Mouse (Mus musculus) A20 (cell line): ENCODE data around the gene 4430402I18Rik.

Experiments used
- DNase-seq: peaks from one replicate; pipeline ENCODE4 v3.0.0-alpha.2; 2011; ENCODE audit warnings: low read depth, low spot score

The 4430402I18Rik gene

GRCm38 (mm10) chr19:28968178-28968577, 578 bp upstream of the 4430402I18Rik start:
- DNase-seq, result no peak

DNA sequence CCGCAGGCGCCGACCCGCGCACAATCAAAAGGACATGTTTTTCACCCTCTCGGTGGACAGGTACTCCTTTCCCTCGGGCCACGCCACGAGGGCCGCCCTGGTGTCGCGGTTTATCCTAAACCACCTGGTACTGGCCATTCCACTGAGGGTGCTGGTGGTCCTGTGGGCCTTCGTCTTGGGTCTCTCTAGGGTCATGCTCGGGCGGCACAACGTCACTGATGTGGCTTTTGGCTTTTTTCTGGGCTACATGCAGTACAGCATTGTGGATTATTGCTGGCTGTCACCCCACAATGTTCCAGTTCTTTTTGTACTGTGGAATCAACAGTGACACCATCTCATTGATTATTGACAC, 3.1 kb downstream of the 4430402I18Rik start:
- DNase-seq, result no peak

DNA sequence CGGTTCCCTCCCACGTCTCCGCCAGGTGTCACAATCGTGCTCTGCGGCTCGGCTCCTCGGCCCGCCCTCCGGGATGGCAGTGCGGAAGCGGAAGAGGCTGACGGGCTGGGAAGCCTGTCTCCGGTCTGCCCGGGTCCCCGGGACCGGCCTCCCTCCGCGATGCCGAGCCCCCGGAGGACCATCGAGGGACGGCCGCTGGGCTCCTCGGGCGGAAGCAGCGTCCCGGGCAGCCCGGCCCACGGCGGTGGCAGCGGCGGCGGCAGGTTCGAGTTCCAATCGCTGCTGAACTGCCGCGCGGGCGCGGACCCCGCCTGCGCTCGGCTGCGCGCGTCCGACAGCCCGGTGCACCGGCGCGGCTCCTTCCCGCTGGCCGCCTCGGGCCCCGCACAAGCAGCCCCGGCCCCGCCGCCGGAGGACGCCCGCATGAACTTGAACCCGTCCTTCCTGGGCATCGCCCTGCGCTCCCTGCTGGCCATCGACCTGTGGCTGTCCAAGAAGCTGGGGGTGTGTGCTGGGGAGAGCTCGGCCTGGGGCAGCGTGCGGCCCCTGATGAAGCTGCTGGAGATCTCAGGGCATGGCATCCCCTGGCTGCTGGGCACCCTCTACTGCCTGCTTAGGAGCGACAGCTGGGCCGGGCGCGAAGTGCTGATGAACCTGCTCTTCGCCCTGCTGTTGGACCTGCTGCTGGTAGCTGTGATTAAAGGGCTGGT, 3.6 kb downstream of the 4430402I18Rik start, which contains the start of gene Plpp6:
Gene Plpp6, plus strand, starts transcription at position 112 of the 710 bp plus-strand sequence.
- peak; percentile 83 for DNase-seq

DNA sequence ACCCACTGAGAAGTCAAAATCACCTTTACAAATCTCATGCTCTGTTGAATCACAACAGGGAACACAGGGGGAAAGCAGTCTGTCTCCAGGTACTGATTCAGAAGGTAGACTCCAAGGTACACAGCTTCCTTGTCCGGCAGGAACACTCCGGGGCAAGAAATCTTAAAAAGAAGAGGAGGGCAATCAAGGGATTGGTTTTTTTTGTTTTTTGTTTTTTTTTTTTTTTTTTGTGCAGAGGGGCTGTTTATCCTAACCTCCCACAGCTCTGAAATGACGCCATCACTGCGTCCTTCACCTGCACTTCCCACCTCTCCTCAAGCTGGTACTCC, 4.1 kb downstream of the 4430402I18Rik start:
- DNase-seq, result no peak

GRCm38 (mm10) chr19:28963113-28963512, 4.5 kb downstream of the 4430402I18Rik start:
- DNase-seq, result peak; percentile 11

DNA sequence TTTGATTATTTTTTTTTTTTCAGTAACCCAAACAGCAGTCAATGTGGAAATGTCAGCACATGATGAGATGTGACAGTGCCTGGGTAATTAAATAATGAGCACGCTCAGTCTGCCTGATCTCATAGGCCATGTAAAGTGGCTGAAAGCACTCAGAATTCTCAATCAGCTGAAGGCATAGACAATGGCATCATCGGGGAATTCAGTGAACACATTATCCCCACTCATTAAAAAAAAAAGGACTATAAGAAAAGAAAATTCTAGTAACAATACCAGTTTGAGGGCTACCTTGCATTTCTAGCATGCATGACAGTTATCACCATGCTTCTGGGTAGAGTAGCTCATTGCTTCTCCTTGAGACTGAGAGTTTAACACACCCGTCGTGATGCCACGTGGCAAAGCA, 16.3 kb downstream of the 4430402I18Rik start:
- DNase-seq, result no peak

DNA sequence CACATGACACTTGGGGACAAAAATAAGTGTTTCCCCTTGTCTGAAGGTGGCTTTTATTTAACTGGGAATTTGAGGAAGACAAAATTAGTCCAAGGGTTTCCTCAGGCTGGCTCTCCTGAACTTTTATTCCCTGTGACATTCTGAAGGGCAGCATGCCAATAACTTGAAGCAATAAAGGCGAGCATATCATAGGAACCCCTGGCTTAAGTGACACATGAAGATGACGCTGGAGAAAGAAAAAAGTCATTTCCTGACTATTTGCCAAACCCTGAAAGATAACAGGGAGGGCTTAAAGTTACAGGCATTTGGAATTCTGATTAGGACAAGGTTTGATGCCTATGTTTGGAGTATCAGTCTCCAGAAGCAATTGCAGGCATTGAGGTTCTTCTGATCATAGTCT, 20.3 kb downstream of the 4430402I18Rik start:
- DNase-seq, result no peak

DNA sequence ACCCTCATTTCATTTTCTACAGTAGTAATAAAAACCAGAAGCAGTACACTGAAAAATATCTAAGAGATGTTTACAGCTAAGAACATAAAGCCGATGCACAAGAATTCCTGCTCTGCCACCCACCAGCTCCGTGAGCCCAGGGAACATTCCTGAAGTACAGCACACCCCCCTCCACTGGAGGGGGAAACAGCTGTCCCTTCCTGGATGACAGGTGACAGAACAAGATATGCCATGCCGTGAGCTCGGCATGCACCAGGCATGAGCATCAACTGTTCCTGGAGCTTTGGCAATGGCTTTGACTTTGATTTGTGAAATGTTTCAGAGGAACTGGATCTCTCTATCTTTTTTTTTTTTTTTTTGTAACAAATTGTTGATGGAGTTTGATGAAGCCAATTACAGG, 20.8 kb downstream of the 4430402I18Rik start:
- no peak for DNase-seq

GRCm38 (mm10) chr19:28941271-28941670, 26.3 kb downstream of the 4430402I18Rik start:
- DNase-seq, result no peak

GRCm38 (mm10) chr19:28940135-28940874, 27.3 kb downstream of the 4430402I18Rik start:
- no peak for DNase-seq

DNA sequence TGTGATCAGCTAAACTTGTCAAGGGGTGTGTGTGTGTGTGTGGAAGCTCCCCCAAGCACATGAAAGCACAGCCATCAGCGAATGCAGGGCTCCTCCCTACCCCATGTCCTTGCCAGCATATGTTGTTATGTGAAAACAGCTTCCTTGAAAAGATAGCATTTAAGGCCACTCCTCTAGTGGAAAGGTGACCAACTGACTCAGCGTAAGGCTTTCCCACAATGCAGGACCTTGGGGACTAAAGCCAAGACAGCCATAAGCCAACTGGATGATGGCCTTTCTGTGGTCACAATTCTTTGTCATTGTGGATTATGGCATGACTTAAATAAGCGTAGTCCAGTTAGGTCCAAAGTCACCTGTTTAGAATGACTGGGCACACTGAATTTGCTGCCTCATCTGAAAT, 32.7 kb downstream of the 4430402I18Rik start:
- no peak for DNase-seq

- no peak for DNase-seq
These were observed 38.6 kb downstream of the 4430402I18Rik start for GRCm38 (mm10) chr19:28929034-28929433.

DNA sequence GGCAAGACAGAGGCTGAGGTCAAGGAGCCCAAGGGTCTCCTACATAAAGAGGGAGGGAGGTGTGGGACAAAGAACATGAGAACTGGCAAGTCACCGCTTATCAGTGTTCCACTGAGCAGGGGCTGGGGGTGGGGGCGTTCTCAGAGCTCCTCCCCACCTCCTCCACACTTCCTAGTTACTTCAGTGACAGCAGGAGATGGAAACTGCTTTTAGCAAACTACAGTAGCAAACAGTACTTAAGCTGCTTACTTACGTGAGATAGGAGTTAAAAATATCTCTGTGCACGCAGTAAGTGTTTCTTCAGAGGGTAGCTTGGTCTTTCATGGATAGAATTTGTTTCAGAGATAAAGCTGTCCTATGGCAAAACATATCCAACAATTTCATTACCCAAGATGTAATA, 40.2 kb downstream of the 4430402I18Rik start:
- DNase-seq, result no peak

GRCm38 (mm10) chr19:28926366-28926765, 41.2 kb downstream of the 4430402I18Rik start:
- no peak for DNase-seq

- no peak for DNase-seq
These were observed 49.8 kb downstream of the 4430402I18Rik start for GRCm38 (mm10) chr19:28917839-28918238.

DNA sequence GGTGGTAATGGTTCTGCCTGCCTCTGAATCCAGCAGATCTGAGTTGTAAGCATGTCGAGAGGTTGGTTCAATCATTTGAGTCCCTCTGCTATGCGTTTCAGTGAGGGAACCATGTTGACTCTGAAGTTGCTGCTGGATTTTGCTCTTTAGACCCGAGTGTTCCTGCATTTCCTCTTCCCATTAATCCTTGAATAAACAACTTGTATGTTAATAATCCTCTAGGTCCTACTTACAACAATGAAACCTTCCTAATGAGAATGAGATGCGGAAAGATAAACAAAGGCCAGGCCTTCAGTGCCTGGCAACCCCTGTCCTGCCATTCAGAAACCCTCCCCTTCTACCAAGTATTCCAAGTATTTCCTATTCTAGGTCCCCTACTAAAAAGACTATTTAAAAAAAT, 51.1 kb downstream of the 4430402I18Rik start:
- DNase-seq, result no peak

GRCm38 (mm10) chr19:28915602-28916250, 51.9 kb downstream of the 4430402I18Rik start:
- DNase-seq, result no peak

GRCm38 (mm10) chr19:28914598-28914997, 53.0 kb downstream of the 4430402I18Rik start:
- DNase-seq, result no peak

- DNase-seq, result no peak
These were observed 58.9 kb downstream of the 4430402I18Rik start for GRCm38 (mm10) chr19:28908693-28909092.

- DNase-seq, result no peak
These were observed 59.4 kb downstream of the 4430402I18Rik start for GRCm38 (mm10) chr19:28908186-28908585.

GRCm38 (mm10) chr19:28903536-28904119, 64.0 kb downstream of the 4430402I18Rik start:
- DNase-seq, result no peak

DNA sequence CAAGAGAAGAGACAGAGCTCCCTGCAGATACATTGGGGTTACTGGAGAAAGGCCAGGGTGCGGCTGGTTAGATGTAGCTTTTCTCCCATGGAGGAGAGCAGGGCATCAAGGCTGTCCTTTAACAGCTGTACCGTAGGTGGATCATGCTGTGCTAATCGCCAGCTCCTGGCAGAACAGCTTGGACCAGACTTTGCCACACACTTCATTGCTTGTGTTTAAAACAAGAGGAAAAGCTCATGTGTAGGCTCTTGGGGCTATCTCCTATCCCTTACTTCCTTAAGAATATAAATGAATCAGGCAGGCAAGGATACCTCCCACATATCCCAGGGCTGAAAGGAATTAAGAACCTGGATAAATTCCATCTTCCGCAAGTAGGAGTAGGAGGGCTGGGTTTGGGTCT, 64.8 kb downstream of the 4430402I18Rik start:
- DNase-seq, result no peak
